32 mouse cellular contexts compared by ENCODE assay signal in genomic region chr6:142795655-142796441, GRCm38 (mm10). TPM values are rescaled to one million over a fixed set of nuclear protein-coding genes. Genes with fewer than 3 reads are reported as not detected.
A peak's percentile ranks its signal among the peaks of the same experiment; 100 is the strongest.
DNase-seq lines count a peak whose midpoint lies in the region; ATAC-seq and TF ChIP-seq lines count a peak whose summit lies in the region.
"Had no signal": no experiment of that assay in that cellular context is flagged by ENCODE, and none has a peak within 500 bp of the region (broad histone marks: within the 10 kb centered on the region; RNA-seq: fewer than 3 reads in every experiment).

No protein-coding gene starts in this region.

- 42% methylated on average over 15 of the region's 15 CpGs for WGBS in lung, adult 2 months
- WGBS in hindbrain, postnatal 0 days, result 83% methylated on average over 15 of the region's 15 CpGs

- no peaks in the 10 kb centered on the region for H3K27me3 ChIP-seq in hindbrain, postnatal 0 days (ENCODE audit: insufficient read depth, low read length)
- H3K27me3 ChIP-seq: embryonic facial prominence, embryonic 12.5 days; hindbrain, embryonic 15.5 days; midbrain, embryonic 13.5 days had no signal

- no peak overlapping the region for H3K4me2 ChIP-seq in hindbrain, postnatal 0 days (ENCODE audit: low read depth, low read length)
- H3K4me2 ChIP-seq: embryonic facial prominence, embryonic 12.5 days; hindbrain, embryonic 15.5 days; midbrain, embryonic 13.5 days had no signal

- H3K4me1 ChIP-seq in lung, adult 2 months (ENCODE audit: control insufficient read depth, insufficient read depth, low read length), result no peaks in the 10 kb centered on the region; the same call in 1 of the 2 replicates
- H3K4me1 ChIP-seq in hindbrain, postnatal 0 days (ENCODE audit: insufficient read depth, low read length), result peaks cover 13% of the 10 kb centered on the region

- H3K9ac ChIP-seq in hindbrain, postnatal 0 days (replicated peaks; ENCODE audit: low read length), result no peak overlapping the region
- H3K9ac ChIP-seq: embryonic facial prominence, embryonic 12.5 days; hindbrain, embryonic 15.5 days; liver, embryonic 14.5 days; midbrain, embryonic 13.5 days had no signal

- no peaks in the 10 kb centered on the region for H3K9me3 ChIP-seq in hindbrain, postnatal 0 days (ENCODE audit: low read length)
- H3K9me3 ChIP-seq: embryonic facial prominence, embryonic 12.5 days; G1E; hindbrain, embryonic 10.5 days; hindbrain, embryonic 15.5 days; midbrain, embryonic 13.5 days had no signal

- no peak for ATAC-seq in hindbrain, postnatal 0 days
- ATAC-seq: forebrain, embryonic 16.5 days; midbrain, embryonic 13.5 days had no signal

- peak; percentile 76 for DNase-seq in heart, adult 11 months
- DNase-seq in heart, adult 9 months (ENCODE audit: low spot score in 2 of 2), result no peak
- DNase-seq in lung, adult 2 months, result peak; percentile 29
- peak; percentile 19 for DNase-seq in lung, postnatal 10 days
- DNase-seq in right cerebral cortex, adult 2 months (ENCODE audit: low spot score in 2 of 2), result no peak
- DNase-seq in retina, embryonic 14.5 days (ENCODE audit: low spot score), result no peak
- no peak for DNase-seq in hindbrain, postnatal 0 days (ENCODE audit: low spot score)
- DNase-seq: adrenal gland, postnatal 10 days; cerebellum, adult 11 months; cerebellum, adult 9-11 months; embryo, embryonic 11 days; gastrocnemius, adult 2 months; heart, postnatal 14 days; kidney, adult 11 months; layer of hippocampus, postnatal 36 days; liver; retina, postnatal 1 day; spleen, adult 18-20 months; thymus, postnatal 4 days had no signal

- H3K36me3 ChIP-seq in hindbrain, postnatal 0 days (ENCODE audit: insufficient read depth, low read length), result no peaks in the 10 kb centered on the region
- H3K36me3 ChIP-seq: embryonic facial prominence, embryonic 12.5 days; G1E; hindbrain, embryonic 10.5 days; hindbrain, embryonic 15.5 days; midbrain, embryonic 13.5 days had no signal

- no peak overlapping the region for H3K4me3 ChIP-seq in lung, adult 2 months (replicated peaks; ENCODE audit: extremely low read depth, low read depth, low read length)
- H3K4me3 ChIP-seq in hindbrain, postnatal 0 days (ENCODE audit: low read length), result no peak overlapping the region
- H3K4me3 ChIP-seq: embryonic facial prominence, embryonic 12.5 days; gastrocnemius, adult 2 months; hindbrain, embryonic 10.5 days; hindbrain, embryonic 15.5 days; midbrain, embryonic 13.5 days had no signal

- no peak for TF ChIP-seq CTCF in lung, adult 2 months (IDR thresholded peaks at IDR 0.05; ENCODE audit: insufficient read depth, low read length)
- no peak for TF ChIP-seq CTCF in hindbrain, postnatal 0 days (IDR thresholded peaks at IDR 0.05; ENCODE audit: low read depth)

- no peak for TF ChIP-seq POLR2A in lung, adult 2 months (IDR thresholded peaks at IDR 0.05; ENCODE audit: borderline replicate concordance, extremely low read depth, low read depth, low read length)

- no peak overlapping the region for H3K27ac ChIP-seq in hindbrain, postnatal 0 days
- H3K27ac ChIP-seq: embryonic facial prominence, embryonic 12.5 days; gastrocnemius, adult 2 months; hindbrain, embryonic 10.5 days; hindbrain, embryonic 15.5 days; kidney, postnatal 0 days; liver, embryonic 14.5 days; macrophage; midbrain, embryonic 13.5 days had no signal

RNA-seq across cellular contexts. Expression of gene Sult6b2, which starts 8.5 kb away (rescaled TPM):
- not detected in 2 replicates for polyA plus RNA-seq in lung, adult 2 months (2012; rRNA removed)
- not detected in 2 replicates for total RNA-seq in hindbrain, postnatal 0 days (2014; rRNA removed)
- polyA plus RNA-seq in hindbrain, postnatal 0 days (2015; fragmentation: Nextera tagmentation; extraction: Ambion mirVana), result 0.28 and 0.30 TPM in 2 replicates
- total RNA-seq: adrenal gland, postnatal 10 days; gastrocnemius, adult 2 months; gastrocnemius, postnatal 4 days; heart, postnatal 14 days; layer of hippocampus, postnatal 36 days; megakaryocyte-erythroid progenitor cell, adult 5-6 weeks had no signal
- polyA plus RNA-seq: embryonic facial prominence, embryonic 12.5 days; G1E; hindbrain, embryonic 15.5 days; kidney, postnatal 0 days; large intestine, adult 2 months; limb, embryonic 11.5 days; liver, embryonic 14.5 days; macrophage had no signal

RNA-seq across cellular contexts. Expression of gene Cmas, which starts 39.4 kb away (rescaled TPM):
- 8.4 and 12.3 TPM in 2 replicates for polyA plus RNA-seq in lung, adult 2 months (2012; rRNA removed)
- 59.1 and 70.7 TPM in 2 replicates for total RNA-seq in hindbrain, postnatal 0 days (2014; rRNA removed)
- 168 and 171 TPM in 2 replicates for polyA plus RNA-seq in hindbrain, postnatal 0 days (2015; fragmentation: Nextera tagmentation; extraction: Ambion mirVana)

Comparison
In these comparisons a context has a peak if more than half of its experiments do, and no peak if none do; other contexts are left out.
1. DNase-seq: peak in heart, adult 11 months (single experiment), lung, adult 2 months (single experiment) and lung, postnatal 10 days (single experiment); none in heart, adult 9 months (0 of 2), right cerebral cortex, adult 2 months (0 of 2), retina, embryonic 14.5 days (single experiment) and hindbrain, postnatal 0 days (single experiment).
2. RNA of gene Cmas, which starts 39.4 kb away (polyA plus RNA-seq): 168 to 171 TPM in hindbrain, postnatal 0 days; 8.4 to 12.3 TPM in lung, adult 2 months; every median in the first group is over 10 times any median in the second.